Mouse (Mus musculus): ENCODE measurements around the gene Orc5.
A peak's percentile ranks its signal among the peaks of the same experiment; 100 is the strongest.
"Not testable (repeated sequence)": the region's sequence is repeated elsewhere in the genome, so short reads cannot be mapped to it uniquely, and the experiment has no call there.

Gene Orc5

DNA sequence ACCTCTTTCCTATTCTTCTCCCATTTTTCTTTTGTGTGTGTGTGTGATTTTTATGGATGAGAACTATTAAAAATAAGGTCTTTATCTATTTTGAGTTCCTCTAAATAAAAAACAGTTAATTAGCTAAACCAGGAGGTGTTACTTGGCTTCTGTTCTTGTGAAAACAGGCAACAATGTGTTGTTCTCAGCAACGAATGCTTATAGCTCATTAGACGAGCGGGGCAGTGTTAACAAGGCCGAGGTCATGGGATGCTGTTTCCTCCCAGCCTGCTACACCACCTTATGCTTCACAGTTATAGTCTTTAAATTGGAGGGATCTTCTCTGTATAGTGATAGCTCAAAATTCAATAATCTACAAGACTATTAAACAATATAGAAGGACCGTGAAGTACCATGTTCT, 17.7 kb downstream of the Orc5 start:
- no peak for DNase-seq

DNA sequence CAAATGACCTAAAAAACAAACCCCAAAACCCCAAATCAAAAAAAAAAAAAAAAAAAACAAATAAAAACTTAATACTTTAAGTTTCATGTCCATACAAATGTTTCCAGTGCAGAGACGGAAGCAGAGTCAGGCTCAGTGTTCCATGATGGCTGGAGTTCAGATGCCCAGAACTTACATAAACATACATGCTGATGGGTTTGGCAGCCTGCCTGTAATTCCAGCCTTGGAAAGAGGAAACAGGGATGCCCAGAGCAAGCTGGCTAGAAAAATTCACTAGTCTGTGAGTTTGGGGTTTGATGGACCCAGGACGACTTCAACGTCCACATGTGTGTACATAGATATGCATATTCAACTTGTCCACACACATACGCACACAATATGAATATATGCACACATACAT, 27.6 kb downstream of the Orc5 start:
- DNase-seq = no peak

DNA sequence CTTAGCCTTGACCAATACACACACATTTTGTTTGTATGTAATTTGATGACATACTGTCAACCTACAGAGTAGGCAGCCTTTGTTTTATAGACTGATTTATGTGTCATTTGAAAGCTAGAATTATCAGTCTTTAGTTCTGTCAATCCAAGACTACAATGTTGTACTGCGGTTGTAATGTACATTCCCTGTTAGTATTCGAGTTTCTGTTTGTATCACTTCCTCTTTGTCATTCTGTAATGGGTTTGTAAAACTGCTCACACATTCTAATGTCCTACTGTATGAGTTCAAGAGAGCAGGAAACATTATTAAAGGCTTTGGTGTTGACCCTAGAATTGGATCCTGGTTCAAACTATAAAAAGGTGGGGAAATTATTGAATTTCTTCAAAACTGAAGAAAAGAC, 30.5 kb downstream of the Orc5 start:
- DNase-seq = no peak

DNA sequence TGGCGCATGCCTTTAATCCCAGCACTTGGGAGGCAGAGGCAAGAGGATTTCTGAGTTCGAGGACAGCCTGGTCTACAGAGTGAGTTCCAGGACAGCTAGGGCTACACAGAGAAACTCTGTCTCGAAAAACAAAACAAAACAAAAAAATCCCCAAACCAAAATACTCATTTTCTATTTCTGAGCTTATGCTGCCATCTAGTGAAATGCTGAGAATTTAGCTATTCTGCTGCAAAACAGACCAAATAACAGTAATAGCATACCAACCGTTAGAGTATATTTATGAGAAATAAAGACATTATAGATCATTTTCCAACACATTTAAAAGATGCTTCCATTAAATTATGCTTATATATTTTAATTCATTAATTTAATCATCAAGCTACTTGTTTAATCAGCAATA, 34.5 kb downstream of the Orc5 start:
- DNase-seq = not testable (repeated sequence)

DNA sequence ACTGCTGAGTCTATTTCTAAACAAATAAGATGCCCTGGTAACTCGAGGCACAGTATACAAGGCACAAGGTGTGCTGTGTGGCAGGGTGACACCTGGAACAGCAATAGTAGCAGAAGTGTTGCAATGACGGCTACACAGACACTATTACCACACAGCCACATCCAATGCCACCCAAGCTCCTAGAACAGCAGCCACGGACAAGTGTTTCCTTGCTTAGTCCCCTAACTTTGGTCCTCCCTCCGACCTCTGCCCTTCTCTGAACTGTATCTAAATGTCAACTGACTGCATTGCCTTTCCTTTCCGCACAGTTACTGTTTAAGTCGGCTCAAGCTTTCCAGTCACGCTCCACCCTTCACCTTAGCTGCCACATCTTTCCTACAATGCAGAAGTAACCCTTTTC, 36.0 kb downstream of the Orc5 start:
- DNase-seq = not testable (repeated sequence)

DNA sequence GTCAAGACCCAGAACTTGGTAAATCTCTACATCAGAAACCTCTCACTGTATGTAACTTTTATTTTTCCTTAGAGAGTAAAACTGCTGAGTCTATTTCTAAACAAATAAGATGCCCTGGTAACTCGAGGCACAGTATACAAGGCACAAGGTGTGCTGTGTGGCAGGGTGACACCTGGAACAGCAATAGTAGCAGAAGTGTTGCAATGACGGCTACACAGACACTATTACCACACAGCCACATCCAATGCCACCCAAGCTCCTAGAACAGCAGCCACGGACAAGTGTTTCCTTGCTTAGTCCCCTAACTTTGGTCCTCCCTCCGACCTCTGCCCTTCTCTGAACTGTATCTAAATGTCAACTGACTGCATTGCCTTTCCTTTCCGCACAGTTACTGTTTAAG, 37.6 kb downstream of the Orc5 start:
- DNase-seq = not testable (repeated sequence)

DNA sequence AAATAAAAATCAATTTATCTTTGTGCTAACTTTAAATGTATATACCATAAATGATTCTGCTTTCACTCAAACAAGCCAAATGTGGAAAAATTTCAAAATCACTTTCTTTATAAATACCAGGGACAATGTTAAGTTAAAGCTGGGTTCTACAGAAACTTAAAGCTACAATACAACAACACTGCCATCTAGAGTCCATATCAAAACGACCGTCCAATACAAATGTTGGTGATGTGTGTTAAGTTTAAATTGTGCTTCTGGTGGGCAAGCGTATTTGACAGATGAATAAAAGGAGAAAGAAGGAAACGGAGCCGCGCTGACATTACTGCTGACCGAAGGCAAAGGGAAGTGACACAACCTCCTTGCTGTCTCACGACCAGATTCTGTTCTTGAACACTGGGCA, 38.4 kb downstream of the Orc5 start:
- no peak for DNase-seq

DNA sequence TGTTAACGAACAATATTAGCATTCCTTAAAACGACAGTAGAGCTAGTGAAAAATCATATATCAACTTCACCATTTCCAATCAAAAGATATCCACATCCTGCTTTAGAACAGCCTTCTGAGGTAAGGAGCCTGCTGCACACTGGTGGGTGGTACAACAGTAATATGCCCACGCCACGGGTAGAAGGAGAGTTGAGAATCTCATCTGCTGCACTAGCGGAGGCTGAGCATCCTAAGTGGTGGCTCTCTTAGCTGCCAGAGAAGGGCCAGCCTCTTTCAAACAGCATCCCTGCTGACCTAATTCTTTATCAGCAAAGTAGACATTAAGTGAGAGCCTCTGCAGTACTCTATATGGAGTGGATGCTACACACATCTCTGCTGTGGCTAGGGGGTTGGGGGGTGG, 41.7 kb downstream of the Orc5 start:
- DNase-seq = no peak

DNA sequence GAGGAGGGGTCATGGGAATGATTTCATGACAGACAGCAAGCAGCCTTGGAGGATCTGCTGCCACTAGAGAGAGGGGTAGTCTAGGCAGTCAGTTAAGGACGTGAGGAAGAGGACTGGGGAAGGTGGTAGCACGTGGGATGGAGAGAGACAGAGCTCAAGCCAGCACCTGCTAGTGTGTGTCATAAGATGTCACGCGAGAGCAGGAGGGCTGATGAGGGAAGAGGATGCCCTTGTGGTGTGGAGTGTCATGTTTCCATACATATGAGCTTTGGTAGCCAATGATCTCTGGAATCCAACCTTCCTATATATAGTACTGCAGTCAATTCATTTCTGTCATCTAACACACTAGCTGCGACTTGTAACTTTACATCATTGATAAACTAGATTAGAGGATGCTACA, 50.8 kb downstream of the Orc5 start:
- no peak for DNase-seq

DNA sequence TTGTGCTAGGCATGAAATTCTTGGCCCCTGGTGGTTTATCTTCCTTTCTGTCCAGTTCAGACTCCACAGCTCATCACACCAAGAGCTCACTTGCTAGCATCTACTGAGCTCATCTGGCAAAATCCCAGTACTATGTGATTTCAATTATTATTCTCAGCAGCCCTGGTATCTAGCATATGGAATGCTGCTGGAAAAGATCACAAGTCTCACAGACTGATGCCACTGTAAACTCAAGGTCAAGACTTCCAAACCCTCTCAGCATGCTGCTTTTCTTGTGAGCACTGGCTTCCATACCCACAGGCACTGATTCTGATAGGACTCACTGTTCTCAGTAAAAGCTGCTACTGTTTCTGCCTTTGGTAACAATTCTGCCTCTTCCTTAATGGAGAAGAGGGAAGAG, 59.1 kb downstream of the Orc5 start:
- DNase-seq = no peak

DNA sequence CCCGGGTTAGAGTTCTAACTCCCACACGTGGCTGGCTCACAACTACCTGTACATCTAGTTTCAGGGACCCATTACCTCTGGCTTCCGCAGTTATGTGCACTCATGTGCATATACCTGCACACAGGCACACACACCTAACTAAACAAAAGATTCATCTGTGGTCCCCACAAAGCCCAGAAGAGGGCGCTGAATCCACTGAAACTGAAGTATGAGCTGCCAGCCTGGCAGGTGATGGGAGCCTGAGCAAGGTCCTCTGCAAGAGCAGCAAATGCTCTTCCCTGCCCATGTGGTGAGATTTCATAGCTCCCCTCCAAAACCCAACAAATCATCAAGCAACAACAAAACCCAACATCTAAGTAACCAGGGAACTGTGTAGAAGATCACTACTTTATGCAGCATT, 61.1 kb downstream of the Orc5 start:
- DNase-seq = peak in 1 of 2 experiments; percentile 14

DNA sequence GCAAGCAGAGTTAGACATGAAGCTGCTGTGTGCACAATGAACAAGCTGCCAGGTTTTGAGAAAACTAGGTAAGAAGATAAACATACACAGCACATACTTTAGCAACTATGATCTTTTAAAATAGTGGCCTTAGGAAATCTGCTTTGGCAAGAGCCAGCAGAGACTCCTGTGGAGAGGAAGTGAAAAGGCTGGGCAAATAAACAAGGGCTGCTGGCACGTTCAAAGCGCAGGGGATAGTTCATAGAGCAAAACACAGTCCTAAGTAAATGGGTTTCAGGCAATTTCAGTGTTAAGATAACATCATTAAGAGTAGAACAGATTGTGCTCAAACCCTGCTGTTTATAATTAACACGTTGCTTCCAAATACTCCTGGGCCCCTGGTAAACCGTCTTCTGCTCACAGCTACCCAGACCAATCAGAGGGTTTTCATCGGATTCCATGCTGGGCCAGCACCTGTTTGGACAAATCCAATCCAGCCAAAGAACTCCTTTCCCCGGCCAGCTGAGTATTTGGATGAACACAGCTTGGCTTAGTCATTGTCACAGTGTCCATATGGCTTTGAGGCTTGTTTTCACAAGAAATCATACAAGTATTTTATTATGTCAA, 63.5 kb downstream of the Orc5 start:
- no peak for DNase-seq

DNA sequence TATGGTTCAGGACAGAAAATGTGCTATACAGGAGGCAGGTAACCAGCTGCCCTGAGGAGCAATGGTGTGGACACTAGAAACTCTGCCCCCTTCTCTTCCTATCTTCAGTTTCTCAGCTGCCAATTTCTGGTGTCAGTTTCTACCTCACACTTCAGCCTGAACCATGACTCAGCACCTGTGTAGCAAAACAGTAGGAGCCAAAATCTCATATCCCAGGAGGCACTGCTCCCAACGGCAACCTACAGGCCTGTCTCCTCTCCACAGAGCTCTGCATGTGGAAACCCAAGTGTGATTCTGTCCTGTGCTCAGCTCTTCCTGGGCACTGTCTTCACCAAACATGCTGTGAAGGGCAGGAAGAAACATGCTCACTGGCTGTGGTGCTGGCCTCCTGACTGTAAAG, 64.5 kb downstream of the Orc5 start:
- no peak for DNase-seq

DNA sequence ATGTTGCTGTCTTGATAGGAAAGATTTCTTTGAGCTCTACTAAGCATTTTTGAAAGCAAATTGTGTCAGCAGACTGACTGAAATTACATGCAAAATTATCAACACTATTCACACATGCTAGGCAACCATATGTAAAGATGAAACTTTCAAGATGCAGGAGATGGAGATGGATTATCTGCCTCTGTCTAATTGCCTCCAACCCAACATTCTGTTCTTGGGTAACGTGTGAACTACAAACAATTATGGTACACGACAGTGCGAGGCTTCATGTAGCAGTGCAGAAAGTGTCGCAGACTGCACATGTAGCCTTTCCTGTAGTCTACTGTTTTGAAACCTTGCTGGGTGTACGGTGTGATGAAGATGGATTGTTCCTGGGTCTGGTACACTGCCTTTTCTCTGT, 67.7 kb downstream of the Orc5 start:
- DNase-seq = no peak

DNA sequence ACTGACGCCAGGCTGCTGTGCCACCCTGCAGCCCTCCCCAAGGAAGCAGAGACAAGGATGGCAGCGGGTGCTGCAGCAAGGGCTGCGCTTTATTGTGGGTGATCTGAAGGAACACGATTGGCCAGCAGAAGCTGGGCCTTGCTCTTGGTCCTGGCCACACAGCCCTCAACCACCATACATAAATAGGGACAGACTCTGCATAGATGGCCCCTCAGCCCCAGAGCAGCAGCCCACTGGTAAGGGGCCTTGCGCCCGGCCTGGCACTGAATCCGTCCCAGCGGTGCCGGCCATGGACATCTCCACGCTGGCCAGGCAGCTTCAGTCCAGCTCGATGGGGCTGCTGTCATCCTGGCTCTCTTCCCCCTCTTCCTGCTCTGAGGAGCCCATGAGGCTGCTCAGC, 77.8 kb downstream of the Orc5 start:
- not testable (repeated sequence) for DNase-seq

DNA sequence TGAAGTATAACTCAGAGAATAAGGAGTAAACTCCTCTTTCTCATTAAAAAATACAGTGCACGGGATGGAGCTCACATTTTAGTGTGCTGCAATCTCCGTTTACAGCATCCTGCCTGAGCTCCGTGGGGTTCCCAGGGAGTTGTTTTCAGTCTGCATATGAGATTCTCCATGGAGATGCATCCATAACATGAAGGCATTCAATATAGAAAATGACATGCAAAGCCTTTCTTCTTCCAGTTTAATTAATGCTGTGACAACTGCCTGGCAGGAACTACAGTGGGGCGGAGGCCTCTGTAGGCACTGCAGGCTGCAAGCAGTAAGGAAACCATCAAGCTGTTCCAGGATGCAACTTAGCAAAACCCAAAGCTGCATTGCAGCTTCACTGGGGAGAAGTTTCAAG, 79.0 kb downstream of the Orc5 start:
- DNase-seq = no peak

DNA sequence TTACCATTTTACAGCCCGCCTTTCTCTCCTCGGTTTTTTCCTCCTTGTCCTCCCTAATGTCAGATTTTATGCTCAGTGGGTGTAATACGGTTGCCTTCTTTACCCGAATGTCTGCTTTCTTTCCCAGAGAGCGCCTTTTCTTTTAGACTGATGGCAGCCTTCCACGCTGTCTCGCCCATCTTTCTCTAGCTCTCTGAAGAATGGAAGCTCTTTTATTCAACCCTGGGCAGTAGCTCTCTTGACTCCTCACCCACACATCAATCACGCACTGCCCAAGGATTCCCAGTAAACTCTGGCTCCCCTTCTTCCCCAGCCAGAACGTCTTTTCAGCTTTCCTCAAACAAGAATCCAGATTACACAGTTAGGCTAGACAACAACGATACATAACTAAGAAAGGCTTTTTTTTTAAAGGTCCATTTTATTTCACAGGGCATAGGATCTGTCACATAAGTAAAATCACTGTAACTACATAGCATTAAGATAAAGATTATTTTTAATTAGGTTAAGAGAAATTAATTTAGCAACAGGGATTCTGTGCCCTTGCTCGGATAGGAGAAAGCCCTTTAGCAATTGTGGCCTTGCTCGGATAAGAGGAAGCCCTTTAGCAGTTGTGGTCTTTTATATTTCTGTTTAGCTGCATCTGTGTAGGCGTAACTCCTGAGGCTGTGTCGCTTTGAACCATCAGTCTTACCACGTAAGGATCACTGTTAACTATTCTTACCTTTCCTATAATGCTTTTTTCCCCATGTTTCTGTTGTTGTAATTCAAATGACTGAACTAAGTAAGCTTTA, 97.2 kb downstream of the Orc5 start:
- no peak for DNase-seq

DNA sequence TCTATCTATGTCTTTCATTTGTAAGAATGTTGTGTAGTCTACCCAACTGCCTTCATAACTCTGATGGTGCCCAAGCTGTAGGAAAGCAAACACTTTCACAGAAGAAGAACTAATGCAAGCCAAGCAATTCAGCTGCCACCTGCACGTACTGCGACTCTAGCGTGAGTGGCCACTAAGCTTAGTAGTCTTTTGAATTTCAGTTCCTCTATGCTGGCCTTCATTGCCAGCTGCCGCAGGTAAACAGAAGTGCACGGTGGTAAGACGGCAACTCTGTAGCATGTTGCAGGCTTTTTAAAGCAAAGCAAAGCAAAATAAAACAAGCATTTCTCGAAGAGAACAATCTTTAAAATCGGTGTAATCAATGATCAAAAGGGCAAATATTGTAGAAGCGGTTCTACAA, 97.8 kb downstream of the Orc5 start:
- no peak for DNase-seq

DNA sequence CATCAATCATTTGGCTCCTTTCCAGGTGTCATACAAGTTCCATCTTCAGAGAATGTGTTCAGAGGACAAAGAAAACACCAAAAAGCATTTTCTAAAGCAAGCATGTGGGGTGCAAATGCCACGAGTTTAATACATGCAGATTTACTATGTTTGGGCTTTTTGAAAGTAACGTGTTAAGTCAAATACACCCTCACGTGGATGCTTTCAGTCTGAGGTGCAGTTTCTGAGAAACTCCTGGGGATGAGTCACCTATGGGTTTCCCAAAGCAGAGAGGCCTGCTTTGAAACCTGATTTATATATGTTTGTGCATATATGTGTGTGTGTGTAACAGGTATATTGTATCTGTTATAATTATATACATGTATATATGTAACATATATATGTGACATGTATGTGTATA, 98.5 kb downstream of the Orc5 start:
- no peak for DNase-seq

DNA sequence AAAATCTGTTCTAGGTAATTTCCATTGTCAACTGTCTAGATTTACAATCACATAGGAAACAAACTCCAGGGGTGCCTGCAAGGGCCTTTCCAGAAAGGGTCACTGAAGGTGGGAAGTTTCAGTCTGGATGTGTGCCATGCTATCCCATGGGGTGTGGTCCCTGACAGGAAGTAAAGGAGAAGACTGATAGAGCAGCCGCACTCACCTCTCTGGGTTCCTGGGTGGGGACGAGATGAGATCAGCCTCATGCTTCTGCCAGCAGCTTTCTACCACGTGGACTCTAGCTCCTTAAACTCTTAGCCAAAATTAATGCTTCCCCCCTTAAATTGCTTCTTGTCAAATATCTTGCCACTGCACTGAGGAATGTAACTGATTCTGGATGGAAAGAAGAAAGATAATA, 100.7 kb downstream of the Orc5 start:
- no peak for DNase-seq

Data from spleen, adult 18-20 months (tissue).